Mouse (Mus musculus) spleen, adult 18-20 months (tissue): Measurements from ENCODE around the gene Sell.
A peak's percentile ranks its signal among the peaks of the same experiment; 100 is the strongest.

Source experiments
- DNase-seq, 2 experiments: peaks; one replicate each; pipeline ENCODE4 v3.0.0; 2022; ENCODE audit warnings: mixed read lengths in 2 of 2

The Sell gene

GRCm38 (mm10) chr1:164075416-164075815 lies 13.6 kb downstream of the Sell start:
- no peak for DNase-seq

DNA sequence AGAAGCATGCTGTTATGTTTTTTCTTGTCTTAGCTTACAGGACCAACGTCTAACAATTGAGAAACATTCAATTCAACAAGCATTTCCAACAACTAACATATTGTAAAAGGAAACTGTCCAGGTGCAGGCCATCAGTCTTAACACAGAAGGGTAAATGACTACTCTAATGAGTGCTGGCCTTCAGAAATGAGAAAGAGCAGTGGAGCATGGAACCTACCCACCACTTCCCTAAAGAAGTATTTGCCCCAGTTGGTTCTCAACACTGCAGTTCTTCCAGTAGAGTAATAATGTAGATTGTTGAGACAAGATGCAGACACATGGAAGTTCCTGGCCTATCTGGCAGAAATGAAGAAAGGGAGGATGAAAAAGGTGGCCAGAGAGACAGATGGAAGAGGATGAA lies 14.7 kb downstream of the Sell start:
- no peak for DNase-seq

DNA sequence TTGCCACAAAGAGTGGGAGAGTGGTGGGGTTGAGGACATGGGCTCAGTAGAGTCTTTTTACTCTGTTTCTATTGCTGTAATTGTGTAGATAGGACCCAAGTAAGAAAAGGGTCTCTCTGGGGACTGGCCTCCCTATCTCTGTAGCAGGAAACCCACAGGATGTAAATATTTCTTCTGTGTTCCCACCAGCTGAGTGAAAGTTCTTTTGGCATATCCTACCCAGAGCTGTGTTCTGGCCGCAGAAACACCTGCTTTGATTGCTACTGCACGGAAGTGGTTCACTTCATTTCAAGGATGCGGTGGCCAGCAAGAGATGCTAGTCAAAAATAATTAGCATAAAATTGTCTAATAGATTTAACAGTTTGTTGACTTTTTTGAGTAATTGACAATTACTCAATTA lies 15.2 kb downstream of the Sell start:
- DNase-seq, result peak in 1 of 2 experiments; percentile 41

- peak in 1 of 2 experiments; percentile 47 for DNase-seq
Measured at GRCm38 (mm10) chr1:164078323-164078741, 16.6 kb downstream of the Sell start.

- no peak for DNase-seq
Measured at GRCm38 (mm10) chr1:164079091-164079490, 17.3 kb downstream of the Sell start.

- DNase-seq, result no peak
Measured at GRCm38 (mm10) chr1:164083046-164083445, 21.3 kb downstream of the Sell start.

GRCm38 (mm10) chr1:164086797-164087196 lies 25.0 kb downstream of the Sell start:
- no peak for DNase-seq

GRCm38 (mm10) chr1:164087872-164088271 lies 26.1 kb downstream of the Sell start:
- DNase-seq, result no peak

DNA sequence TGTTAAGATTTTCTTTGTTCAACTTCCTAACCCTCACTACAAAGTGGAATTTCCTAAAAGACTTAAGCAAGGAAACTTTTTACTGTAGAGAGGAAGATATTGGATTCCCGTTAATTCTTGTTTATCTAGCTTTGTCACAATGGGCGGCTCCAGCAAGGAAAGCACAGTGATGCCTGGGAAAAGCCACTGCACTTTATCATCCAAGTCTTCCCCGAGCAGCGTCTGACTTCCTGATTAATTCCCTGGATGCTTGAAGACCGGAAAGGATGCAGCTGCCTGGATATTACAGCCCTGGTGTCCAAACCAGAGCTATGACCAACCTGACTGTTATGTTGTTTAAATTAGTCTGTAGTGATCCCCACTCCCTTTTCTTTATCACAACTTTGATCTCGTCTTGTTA lies 35.0 kb downstream of the Sell start:
- no peak for DNase-seq

- DNase-seq, result no peak
Measured at GRCm38 (mm10) chr1:164097911-164098310, 36.1 kb downstream of the Sell start.

DNA sequence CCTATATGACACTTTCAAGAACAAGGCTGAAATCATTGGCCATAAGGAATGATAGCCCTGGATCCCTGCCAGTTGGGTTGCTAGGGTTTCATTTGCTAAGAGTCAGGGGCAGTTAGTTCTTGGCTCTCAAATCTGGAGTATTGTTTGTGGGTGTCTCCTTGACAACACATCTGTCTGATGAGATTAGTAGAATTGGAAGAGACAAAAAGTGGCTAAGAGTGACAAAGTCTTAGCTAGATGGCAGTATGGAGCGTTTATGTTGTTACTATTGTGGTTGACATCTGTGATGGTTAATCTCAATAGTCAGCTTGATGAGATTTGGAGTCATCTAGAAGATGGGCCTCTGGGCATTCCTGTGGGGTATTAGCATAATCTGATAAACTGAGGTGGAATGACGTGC lies 36.6 kb downstream of the Sell start:
- no peak for DNase-seq

DNA sequence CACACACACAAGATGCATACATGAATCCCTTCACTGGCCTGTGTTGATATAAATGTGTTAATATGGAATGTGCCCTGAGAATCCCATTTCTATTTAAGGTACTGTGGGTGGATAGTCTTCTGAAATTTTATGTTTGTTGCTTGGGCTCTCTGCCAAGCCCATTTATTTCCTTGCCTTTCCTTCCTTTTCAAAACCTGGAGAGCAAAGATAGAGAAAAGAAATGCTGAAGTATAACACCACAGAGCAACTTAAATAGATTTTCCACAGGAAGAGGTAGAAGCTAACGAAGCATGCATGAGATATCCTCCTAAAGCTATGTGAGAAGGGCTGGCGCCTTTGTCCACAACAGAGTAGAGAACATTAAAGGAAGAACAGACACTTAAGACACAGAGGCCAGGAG lies 48.0 kb downstream of the Sell start:
- DNase-seq, result no peak

GRCm38 (mm10) chr1:164110591-164111329 lies 49.0 kb downstream of the Sell start:
- DNase-seq, result no peak

DNA sequence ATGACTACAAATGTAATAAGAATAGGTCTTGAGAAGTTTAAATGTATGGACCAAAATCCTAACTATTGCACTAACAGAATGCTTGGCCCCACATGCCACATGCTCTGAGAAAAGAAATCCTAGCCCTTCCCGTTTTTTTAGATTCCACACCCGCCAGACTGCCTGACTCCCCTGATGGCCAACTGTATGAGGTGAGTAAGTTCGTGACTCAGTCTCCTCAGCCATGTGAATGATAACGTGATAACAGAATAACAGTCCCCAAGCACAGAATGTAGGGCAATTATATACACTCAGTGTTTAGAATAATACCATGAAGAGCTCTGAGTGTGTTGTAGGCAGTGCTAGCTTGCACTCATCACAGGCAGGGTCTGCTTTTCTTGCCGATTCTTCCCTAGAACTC lies 52.5 kb downstream of the Sell start:
- DNase-seq, result no peak

DNA sequence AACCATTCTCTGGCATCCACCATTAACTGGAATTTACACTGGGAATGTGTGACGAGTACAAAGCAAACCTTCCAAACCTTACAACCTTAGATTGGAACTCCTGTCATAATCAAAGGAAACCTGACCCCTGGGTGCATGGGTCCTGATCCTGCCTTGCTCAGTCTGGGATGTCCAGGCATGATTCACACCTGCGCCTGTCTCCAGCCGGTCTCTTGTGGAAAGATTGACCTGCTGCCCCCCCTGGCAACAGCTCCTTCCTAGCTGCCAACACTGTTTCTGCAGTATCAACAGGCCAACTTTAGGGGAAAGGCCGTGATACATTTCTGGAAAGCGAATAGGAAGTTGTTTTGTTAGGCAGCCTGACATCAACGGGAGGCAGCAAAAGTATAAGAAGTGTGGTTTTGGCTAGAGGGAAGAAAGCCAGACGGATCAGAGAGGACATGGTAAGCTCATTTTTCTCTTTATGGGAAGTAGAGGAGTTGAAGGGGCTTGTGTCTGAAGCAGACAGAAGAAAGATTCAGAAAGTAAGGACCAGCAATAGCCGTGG lies 53.2 kb downstream of the Sell start, which contains the start of gene Selp:
Gene Selp, plus strand, starts transcription at position 318 of the 547 bp plus-strand sequence.
- no peak for DNase-seq

DNA sequence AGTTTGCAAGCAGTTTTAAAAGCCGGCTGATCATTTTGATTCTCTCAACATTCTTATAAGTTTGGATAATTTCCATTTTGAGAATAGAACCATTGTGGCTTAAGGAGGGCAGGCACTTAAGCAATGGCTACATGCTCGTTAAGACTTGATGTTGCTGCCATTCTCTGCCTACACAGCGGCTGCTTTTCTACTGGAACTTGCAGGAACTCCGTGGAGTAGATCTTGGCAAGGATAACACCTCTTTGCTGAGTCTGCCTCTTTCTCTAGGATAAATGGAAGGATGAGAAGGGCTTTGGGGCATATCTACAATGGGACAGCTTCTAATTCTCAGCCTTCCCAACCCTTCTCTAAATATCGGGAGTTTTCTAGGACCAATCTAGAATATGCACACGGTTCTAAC lies 53.9 kb downstream of the Sell start:
- no peak for DNase-seq

DNA sequence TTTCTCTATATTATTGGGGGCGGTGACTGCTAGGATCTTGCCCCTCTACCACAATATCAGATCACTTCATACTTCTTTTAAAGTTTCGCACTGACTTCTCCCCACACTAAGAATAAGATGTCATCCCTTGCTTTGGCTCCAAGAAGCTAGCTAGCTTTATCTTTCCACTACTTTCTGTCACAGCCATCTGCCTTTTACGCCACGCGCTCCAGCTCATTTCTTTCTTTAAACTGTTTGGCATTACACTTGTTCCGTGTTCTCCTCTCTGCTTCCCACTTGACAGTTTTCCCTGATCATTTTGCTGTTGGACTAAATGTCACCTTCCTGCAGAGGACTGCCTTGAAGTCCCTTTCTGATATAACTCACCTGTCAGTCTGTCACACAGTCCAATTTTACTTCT lies 56.1 kb downstream of the Sell start:
- DNase-seq, result no peak

GRCm38 (mm10) chr1:164119892-164120776 lies 58.4 kb downstream of the Sell start:
- DNase-seq, result no peak

DNA sequence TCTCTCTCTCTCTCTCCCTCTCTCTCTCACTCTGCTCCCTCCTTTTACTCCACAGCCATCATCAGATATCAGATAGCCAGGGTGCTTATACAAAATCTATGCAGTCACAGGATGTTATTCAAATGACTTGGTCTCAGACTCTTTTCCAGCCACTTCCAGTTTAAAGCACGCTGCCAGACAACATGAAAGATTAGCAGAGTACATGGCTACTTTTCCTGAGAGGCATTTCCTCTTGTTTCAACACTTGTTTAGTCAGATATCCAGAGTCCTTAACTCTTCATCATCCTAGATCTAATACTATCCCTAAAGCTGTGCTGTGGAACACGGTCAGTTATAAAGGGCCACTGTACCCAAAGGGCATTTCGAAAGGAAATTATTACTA lies 59.0 kb downstream of the Sell start:
- no peak for DNase-seq

DNA sequence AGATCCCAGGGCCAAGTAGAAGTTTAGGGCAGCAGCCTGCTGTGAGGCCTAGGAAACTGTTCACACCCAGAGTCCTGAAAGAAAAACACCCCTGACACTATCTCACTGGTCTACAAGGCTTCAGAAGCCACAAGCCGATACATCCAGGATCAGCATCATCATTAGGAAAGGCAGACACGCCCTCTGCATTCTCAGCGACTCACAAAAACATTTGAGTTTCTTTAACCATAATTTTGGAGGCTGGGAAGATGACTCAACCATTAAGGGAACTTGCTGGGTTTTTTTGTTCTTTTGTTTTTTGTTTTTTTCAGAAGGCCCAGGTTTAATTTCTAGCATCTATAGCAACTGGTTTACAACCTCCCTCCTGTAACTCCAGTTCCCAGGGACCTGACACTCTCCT lies 62.1 kb downstream of the Sell start:
- DNase-seq, result no peak

DNA sequence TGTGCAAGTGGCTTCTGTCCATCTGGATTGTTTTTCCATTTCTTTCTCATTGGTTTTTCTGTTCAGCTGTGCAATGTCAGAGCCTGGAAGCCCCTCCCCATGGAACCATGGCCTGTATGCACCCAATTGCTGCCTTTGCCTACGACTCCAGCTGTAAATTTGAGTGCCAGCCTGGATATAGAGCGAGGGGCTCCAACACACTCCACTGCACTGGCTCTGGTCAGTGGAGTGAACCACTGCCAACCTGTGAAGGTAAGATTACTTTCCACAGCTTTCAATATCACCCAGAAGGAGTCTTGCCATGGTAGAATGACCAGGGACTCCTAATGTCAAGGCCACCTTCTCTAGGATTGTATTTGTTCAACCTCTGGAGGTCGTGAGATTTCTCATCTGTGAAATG lies 68.2 kb downstream of the Sell start:
- no peak for DNase-seq

- no peak for DNase-seq
Measured at GRCm38 (mm10) chr1:164132609-164133008, 70.8 kb downstream of the Sell start.
